Mouse (Mus musculus): ENCODE results near the gene Tle2.

DNA sequence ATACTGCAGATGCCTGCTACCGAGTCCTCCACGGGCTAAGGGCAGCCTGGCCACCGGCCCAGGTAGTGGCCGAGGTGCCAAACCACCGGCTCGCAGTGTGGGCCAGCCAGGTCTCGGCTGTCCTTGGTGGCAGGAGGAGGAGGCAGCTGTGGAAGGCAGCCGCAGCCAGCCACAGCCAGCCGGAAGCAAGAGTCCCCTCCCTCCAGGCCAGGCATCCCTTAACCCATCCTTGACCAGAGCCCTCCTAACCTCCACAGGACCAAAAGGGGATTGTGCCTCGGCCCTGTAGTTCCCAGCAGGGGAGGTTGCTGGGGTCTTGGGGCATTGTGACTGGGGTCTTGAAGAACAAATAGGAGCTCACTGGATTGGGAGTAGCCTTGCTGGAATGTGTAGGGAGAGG is 10.1 kb upstream of the Tle2 start:
- TF ChIP-seq CTCF (conservative IDR thresholded peaks at IDR 0.05; ENCODE audit: low read length) (no peak), NANOG (IDR thresholded peaks at IDR 0.05; ENCODE audit: borderline replicate concordance, low read length) (no peak)

Data from E14TG2a.4 (cell line).